Mouse (Mus musculus) gastrocnemius, adult 18-20 months (tissue): ENCODE results near the gene Syde2. TPM values are rescaled to one million over a fixed set of nuclear protein-coding genes. Genes with fewer than 3 reads are reported as not detected.
"Not testable (repeated sequence)": the region's sequence is repeated elsewhere in the genome, so short reads cannot be mapped to it uniquely, and the experiment has no call there.

ENCODE experiments used
- DNase-seq: peaks from one replicate; pipeline ENCODE4 v3.0.0; 2021; ENCODE audit warnings: low spot score
- total RNA-seq, 2 experiments: library from RNA; stranded (reverse); gene quantifications; 2 replicates each; pipeline ENCODE4 v1.2.3; 2021

Gene Syde2
- total RNA-seq, 2 experiments from 2014 or later = 0.73 to 0.93 TPM

DNA sequence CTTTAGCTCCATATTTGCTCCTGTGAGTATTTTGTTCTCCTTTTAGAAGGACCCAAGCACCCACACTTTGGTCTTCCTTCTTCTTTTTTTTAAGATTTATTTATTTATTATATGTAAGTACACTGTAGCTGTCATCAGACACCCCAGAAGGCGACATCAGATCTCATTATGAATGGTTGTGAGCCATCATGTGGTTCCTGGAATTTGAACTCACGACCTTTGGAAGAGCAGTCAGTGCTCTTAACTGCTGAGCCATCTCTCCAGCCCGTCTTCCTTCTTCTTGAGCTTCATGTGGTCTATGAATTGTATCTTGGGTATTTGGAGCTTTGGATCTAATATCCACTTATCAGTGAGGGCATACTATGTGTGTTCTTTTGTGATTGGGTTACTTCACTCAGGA, 22.1 kb upstream of the Syde2 start:
- not testable (repeated sequence) for DNase-seq

DNA sequence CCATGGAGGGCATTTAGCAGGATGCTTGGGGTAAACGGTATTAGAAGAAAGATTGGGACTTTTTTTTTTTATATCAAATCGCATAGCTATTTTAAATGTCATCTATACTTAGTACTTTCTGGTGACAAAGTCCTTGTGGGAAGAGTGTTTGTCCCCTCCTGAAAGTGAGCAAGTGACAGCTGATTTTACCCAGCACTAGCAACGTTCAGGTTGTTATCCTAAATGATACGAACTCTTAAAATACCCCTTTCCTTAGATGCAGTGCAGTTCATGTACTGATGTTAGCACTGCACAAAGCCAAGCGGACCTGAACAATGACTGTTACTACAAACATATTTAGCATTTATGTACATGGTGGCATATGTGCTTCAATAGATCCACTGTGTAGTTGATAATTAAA, 20.9 kb upstream of the Syde2 start:
- no peak for DNase-seq

GRCm38 (mm10) chr3:145969031-145969501, 18.6 kb upstream of the Syde2 start:
- no peak for DNase-seq

DNA sequence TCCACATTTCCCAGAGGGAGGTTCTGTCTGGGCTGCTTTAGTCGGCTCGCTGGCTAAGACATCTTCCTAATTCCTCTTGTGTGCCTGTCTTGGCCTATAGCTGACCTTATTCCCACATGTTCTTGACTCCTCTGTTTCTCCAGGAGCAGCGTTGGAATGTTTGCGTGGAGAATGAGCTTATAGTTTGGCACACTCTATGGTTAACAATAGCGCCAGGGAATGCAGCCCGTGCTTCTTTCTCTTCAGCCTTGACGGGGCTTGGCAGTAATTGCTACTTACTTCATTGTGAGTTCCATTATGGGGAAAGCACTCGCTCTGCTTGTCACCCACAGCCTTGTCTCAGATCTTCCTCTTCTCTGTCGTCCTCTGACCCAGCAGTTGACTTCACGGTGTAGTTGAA, 16.2 kb upstream of the Syde2 start:
- no peak for DNase-seq

GRCm38 (mm10) chr3:145974986-145975385, 12.7 kb upstream of the Syde2 start:
- DNase-seq = no peak

DNA sequence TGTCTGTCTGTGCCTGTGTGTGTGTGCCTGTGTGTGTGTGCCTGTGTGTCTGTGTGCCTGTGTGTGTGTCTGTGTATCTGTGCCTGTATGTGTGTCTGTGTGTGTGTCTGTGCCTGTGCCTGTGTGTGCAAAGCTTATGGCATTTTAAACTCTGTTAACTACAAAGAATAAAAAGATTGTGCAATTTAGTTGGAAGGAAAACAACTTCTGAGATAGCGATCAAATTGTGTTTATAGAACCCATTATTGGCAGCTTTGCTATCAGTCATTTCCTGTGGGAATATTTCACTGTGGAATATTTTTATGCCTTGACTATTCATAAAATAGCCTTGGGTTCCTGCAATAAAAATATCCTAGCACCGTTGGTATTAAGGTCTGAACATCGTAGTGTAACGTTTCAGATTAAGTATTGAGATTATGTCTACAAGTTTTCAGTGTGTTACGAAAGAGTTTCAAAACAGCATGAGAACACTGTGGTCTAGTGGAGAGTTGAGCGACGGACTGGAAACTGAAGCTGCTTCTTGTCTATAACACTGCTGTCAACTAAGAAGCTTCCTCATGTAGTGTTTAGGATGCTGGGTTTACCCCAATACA, 2.2 kb upstream of the Syde2 start:
- no peak for DNase-seq

DNA sequence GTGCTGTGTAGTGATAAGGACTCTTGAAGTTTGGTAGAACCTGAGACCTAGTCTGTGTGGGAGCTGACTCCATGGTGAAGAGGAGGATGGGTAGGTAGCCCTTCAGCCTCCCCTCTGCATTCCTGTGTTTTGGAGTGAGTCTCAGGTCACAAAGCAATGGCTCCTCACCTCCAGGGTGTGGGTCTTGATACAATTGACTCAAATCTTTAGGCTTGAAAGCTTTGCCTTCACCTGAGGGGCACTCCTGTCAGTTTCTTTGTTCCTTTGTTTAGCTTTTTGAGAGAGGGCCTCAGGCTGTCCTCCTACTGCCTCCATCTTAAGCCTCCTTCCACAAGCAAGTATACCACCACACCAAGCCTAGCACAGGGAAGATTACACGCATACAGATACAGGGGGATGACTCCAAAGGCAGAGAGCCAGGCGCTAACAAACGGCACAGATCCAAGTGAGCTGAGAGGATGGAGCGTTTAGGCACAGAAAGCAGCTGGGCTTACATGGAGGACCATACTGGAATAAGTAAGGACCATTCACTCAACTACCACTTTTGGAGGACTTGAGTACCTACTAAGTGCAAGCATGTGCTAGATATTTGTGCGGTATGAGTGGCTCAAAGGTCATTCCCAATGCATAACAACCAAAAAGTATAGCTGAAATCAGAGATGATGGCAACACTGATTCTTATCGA, 1.2 kb upstream of the Syde2 start:
- no peak for DNase-seq

DNA sequence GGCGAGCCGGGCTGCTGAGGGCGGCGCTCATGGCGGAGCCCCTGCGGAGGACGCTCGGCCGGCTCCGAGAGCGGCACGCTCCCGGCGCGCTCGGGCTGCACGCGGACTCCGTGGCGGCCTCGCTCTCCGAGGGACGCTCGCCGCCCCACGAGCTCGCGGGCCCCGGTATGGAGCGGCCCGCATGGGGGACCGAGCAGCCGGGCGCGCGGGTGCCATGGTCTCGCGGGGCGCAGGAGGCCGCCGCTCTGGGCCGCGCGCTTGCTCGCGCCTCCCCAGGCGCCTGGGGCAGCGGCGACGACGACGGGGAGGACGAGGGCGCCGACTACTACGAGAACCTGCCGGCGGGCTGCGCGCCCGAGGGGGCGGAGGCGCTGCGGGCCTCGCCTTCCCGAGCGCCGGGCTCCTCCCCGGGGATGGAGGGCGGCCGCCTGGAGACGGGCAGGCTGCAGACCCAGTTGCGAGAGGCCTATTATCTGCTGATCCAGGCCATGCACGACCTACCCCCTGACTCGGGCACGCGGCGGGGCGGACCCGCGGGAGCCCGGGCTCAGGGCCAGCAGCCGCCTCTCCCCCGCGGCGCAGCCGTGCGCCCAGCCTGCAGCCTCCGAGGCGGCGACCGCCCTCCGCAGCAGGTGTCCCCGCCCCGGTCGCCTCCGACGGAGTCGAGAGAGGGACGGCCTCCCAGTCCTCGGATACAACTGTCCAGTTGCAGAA, 457 bp downstream of the Syde2 start:
- peak; percentile 65 for DNase-seq

GRCm38 (mm10) chr3:145988684-145989575, 1.3 kb downstream of the Syde2 start:
- DNase-seq = no peak

DNA sequence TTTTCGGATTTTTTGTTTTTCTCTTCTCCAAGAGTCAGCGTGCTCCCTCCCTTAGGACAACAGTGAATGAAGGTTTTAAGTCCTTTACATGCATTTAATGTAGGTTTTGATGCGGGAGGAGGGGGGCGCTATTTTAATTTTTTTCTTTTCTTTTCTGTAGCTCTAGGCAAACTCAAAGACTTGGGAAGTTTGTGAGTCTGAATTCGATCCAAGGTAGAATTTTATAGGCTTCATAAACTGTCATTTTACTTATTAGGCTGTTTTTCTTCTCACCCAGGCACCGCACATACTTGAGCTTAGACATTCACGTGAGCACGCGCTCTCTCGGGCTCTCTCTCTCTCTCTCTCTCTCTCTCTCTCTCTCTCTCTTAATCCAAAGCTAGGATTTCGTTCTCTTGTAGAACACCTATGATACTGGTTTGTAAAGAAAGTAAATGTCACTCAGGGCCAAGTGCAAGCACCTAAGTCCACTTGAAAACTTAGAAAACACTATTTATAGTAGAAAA, 2.0 kb downstream of the Syde2 start:
- DNase-seq = no peak

DNA sequence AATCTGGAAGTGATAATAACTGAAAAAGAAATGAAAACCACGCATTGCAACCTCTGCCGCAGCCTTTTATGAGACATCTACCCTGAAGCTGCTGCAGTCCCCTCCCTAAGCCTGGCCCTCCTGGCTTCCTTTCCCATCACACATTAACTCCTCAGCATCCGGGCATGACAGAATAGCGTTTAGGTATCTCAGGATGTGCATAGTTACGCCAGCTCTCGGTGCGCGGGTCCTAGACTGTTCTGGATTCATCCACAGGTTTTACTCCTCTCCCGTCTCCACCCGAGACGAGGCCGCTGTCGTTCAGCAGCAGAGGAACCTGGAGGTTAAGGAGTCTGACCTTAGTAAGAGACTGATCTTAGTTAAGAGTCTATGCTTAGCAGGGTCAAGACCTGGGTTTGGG, 3.5 kb downstream of the Syde2 start:
- no peak for DNase-seq

DNA sequence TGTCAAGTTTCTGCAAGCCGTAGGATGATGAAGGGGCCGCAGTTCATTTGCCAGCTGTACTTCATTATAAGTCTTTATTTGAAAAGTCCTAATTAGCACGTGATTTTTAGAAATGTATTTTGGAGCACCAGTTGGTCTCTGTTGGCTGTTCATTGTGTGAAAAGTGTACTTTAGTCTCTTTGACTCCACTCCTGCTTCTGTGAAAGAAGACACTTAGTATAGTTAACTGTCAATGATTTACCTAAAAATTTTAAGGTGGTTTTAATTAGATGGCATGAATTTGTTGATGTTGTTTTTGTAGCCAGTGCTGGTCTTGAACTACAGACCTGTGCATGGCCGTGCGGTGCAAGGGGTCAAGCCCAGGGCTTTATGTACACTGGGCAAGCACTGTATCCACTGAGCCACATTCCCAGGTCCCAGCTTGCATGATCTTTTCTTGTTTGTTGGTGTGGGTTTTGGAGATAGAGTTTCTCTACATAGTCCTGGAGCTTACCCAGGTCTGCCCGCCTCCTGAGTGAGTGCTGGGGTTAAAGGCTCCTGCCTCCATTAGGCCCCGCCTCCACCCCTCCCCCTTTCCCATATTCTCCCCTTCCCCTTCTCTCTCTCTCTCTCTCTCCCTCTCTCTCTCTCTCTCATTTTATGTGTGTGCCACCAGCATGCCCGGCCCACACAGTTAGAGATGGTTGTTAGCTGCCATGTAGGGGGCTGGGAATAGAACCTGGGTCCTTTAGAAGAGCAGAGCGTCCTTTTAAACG, 4.5 kb downstream of the Syde2 start:
- DNase-seq = no peak

GRCm38 (mm10) chr3:145992796-145993195, 5.1 kb downstream of the Syde2 start:
- peak; percentile 69 for DNase-seq

GRCm38 (mm10) chr3:145993481-145994201, 6.0 kb downstream of the Syde2 start:
- no peak for DNase-seq

DNA sequence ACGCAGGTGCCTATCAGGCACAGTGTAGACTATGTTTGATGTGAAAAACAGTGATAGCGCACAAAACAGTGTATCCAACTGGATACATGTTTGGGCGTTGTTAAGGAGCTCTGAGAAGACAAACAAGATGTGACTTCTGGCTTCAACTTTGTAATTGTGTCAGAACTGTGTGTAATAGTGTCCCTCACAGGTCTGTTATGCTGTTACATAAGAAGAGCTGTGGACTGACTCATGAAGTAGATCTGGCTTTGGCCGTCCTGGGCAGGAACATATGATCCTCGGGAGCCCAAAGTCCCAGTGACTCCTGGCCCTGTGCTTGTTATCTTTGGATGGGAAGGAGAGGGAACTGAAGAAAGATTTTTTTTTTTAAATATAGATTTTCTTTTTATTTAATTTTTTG, 7.8 kb downstream of the Syde2 start:
- peak; percentile 35 for DNase-seq

DNA sequence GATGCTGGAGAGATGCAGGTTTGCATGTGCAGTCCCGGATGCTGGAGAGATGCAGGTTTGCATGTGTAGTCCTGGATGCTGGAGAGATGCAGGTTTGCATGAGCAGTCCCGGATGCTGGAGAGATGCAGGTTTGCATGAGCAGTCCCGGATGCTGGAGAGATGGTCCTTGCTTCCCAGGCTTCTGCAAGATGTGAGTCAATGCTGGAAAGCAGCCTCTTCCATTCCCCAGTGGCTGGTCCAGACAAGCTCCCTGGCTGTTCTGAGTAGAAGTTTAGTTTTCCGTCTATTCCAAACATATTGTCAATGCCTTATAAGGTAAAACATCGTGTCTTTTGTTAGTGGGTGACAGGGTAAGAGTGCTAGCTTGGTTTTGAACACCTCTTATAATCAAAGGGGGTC, 8.9 kb downstream of the Syde2 start:
- DNase-seq = peak; percentile 36

GRCm38 (mm10) chr3:146004347-146005051, 16.8 kb downstream of the Syde2 start:
- DNase-seq = no peak

- no peak for DNase-seq
These were observed 20.2 kb downstream of the Syde2 start for GRCm38 (mm10) chr3:146007872-146008271.
